Mouse (Mus musculus) cerebellum, postnatal 10 days (tissue): ENCODE data around the gene Kmt2b.

Source experiments
- DNase-seq, 2 experiments: peaks; one replicate each; pipeline ENCODE4 v3.0.0; 2021; ENCODE audit warnings: mixed read lengths in 2 of 2

The Kmt2b gene

DNA sequence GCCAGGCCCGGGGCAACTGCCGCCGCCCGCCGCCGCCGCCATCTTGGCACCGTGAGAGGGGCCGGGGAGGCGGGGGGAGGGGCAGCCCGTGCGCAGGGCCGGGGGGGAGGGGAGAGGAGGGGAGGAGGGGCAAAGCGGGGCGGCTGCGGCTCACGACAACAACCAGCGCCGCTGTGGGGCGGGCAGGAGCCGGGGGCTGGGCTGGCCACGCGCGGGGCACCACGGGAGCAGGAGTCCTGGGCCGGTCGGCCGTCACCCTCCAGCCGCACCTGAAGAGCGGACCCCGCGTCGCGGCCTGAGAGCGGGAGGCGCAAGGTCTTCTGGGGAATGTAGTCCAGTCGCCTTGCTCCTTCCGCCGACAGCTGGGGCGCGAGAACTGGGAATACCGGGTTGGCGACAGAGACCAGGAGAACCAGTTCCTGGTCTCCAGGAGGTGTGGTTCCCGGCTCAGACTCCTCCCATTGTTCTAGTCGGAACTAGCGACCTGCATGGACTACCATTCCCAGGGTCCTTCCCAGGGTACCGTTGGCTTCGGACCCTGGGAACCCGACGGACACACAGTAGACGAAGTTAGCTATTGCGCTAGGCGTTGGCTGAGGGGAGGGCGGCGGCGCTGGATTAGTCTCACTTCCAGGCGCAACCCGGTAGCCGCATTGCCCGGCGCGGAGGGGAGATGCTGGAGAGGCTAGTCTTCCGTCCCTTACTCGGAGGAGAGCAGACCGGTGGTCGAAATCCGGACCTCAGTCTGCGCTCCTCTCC lies at the start of gene Kmt2b:
Kmt2b (minus strand) TSS at position 51 of the 759 bp plus-strand sequence.
- DNase-seq, result peak; percentile 95 to 98

DNA sequence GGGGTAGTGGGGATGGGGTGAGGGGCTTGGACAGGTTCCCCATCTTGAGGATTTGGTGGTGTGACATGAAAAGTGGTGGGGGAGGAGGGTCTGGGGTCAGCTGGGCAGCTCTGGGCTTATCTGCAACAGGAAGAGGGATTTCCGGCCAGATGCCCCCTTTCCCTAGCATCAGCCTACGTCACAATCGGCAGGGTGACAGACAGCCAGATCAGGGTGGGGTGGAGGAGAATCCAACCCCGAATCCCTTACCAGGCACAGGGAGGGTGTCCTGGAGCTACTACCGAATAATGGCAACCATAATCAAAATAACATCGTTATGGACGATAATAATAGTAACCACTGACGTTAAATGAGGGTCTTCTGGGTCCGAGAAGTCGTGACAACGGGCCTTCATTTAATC lies 47.9 kb upstream of the Kmt2b start:
- DNase-seq, result no peak

DNA sequence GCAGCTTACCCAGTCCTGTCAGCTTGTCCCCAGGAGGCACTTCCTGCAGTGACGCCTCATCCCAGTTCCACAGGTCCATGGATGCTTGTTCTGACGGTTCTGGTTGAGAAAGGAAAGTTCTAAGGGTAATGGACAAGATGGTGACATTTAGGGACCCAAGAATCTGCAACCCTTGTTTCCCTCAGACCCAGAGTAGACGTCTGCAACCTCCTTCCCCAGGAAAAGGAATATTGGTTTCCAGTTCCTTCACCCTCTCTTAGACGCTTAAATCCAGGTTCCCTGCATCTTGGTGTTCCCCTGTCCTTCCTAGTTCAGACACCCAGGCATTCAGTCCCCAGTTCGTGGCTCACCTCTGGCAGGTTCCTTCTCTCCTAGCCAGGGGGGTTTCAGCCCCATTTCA lies 47.2 kb upstream of the Kmt2b start, which contains the start of gene Etv2:
Etv2 (minus strand) TSS at position 101 of the 400 bp plus-strand sequence.
- no peak for DNase-seq

GRCm38 (mm10) chr7:30634621-30635020 lies 46.1 kb upstream of the Kmt2b start:
- DNase-seq, result peak; percentile 76 to 82

GRCm38 (mm10) chr7:30633762-30634412 lies 45.4 kb upstream of the Kmt2b start:
- no peak for DNase-seq

DNA sequence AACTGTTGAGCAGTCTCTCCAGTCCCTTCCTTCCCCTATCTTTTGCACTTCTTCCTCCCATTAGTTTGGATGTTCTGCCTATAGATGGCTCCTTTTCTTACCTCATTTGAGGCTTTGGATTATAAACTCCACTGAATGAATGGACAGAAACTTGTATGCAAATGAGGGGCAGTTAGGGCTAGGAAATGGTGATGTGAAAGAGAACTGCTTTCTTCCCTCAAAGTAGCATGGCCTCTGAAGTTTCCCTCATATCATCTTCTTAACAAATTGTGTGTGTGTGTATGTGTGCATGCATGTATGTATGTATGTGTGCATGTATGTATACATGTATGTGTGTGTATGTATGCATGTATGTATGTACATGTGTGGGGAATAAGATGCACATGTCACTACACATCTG lies 40.5 kb upstream of the Kmt2b start:
- no peak for DNase-seq

DNA sequence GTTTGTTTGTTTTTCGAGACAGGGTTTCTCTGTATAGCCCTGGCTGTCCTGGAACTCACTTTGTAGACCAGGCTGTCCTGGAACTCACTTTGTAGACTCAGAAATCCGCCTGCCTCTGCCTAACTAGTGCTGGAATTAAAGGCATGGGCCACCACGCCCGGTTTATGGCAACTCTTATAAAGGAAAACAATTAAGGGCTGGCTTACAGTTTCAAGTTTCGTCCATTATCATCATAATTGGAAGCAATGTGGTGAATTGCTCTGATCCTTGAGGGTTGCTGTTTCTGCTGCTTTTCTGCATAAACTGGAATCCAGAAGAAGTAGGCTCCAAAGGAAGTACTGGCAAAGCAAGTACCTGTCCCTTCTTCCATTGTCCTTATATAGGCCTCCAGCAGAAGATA lies 38.1 kb upstream of the Kmt2b start:
- DNase-seq, result no peak

GRCm38 (mm10) chr7:30625530-30626384 lies 37.2 kb upstream of the Kmt2b start, which contains the start of gene Cox6b1:
Cox6b1 (minus strand) TSS chr7:30626151.
- DNase-seq, result peak; percentile 92

- DNase-seq, result peak; percentile 55 to 66
Observed at GRCm38 (mm10) chr7:30619202-30619601, 30.7 kb upstream of the Kmt2b start.

- no peak for DNase-seq
Observed at GRCm38 (mm10) chr7:30618658-30619057, 30.1 kb upstream of the Kmt2b start.

- no peak for DNase-seq
Observed at GRCm38 (mm10) chr7:30615049-30615760, 26.7 kb upstream of the Kmt2b start.

- no peak for DNase-seq
Observed at GRCm38 (mm10) chr7:30614454-30614853, 25.9 kb upstream of the Kmt2b start.

DNA sequence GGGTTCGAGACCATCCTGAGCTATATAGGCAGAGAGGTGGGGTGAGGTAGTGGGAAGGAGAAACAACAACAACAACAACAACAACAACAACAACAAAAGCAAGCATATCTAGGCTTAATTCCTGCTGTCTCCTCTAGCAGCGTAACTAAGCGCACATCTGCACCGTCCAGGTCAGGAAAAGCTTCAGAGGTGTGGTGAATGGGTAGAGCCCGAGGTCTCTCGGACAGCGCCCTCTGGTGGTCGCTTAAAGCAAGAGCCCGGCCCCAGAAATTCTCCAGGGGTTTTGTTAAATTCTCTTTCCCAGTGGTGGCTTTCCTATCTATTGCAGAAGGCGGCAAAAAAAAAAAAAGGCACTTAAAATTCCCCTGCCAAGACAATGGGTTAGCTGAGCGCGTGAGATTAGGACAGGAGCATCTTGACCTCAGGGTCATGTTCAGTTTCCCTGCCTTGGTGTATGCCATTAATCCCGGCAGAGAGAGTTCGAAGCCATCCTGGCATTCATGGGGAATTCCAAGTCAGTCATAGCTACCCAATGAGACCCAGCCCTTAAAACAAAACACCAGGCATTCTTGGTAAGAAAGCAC lies 25.1 kb upstream of the Kmt2b start:
- DNase-seq, result peak; percentile 76 to 86

DNA sequence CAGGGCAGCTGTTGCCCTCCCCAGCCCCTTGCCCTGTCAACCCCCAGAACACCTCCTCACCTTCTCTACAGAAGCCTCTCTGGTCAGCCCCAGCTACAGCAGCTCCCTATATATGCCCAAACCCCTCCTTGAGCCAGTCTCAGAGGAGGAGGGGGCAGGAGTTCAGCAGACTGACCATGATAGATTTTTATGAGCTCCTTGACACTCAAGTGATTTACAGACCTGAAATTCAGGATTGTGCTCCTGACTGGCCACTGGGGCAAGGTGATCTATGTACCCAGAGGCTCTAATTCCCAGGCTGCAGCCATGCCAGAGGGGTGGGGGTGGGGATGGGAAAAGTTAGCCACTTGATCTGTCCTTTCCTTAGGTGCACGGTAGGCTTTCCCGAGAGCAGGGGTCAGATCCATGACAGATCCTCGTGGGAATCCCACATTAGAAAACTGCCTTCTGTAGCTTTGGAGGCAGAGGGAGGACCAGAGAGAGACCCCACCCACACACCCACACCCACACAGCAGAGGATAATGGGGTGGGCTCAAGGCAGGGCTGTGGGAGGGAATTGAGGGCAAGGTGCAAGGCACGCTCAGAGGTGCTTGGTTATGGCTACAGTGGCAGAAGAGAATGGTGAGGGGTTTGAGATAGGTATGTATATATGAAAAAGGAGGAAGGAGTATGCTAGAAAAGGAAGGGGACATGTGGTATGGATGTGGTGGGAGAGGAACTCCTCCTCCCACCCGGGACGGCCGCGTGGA lies 24.3 kb upstream of the Kmt2b start, which contains the start of gene Upk1a:
Upk1a (minus strand) TSS at position 194 of the 749 bp plus-strand sequence.
- DNase-seq, result no peak

DNA sequence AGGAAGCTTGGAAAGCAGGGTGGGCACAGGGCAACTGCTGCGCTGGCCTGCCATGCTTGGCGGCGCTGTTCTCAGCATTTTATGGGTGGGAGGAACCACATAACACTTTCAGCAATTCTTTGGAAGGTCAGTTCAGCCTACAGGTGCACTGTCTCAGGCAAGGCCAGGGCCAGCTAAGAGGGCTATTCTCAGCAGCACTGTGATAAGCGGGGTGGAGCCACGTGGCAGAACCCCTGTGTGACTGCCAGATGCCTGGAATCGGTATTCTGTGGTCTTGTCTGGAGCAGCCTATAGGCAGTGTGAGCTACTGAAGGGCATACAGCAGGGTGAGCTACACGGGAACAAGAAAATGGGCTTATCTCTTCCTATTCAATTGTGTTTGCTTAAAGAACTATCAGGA lies 21.5 kb upstream of the Kmt2b start:
- no peak for DNase-seq

DNA sequence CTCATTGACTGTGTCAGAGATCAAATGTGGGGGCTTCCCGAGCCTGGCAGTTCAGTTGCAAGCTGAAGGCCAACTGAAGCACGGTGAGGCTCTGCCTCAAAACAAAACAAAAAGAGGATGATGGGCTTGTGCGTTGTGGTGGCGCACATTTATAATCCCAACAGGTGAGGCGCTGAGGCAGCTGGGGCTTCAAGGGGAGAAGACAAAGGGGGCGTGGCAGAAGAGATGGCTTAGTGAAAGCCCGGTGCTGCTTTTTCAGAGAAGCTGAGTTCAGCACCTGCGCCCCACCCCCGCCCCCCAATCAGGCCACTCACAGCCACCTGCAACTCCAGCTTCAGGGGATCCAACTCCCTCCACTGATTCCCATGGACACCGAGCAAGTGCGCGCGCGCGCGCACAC lies 19.9 kb upstream of the Kmt2b start:
- no peak for DNase-seq

DNA sequence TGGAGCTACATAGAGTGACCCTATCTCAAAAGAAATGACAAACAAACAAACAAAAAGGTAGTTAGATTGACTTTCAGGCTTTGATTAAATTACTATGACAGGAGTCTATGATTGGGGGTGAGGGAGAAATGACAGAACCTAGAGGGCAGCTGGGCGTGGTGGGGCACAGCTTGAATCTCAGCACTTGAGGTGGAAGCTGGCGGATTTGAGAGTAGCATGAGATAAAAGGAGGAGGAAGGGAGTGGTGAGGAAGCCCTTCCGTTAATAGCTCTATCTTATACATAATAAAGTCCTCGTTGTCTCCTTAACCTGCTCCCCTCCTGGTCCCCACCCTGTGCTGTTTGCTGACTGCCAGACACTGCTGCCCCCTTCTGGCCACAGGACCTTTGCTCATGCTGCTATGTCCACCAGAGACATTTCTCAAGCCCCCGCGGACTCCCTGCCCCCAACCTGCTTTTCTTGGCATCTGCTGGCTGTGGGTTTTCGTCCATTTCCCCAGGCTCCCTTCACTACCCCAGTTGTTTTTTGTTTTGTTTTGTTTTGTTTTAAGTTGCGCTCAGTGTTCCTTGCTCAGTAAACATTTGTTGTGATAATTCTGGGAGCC lies 19.3 kb upstream of the Kmt2b start:
- peak; percentile 82 to 85 for DNase-seq

- no peak for DNase-seq
Observed at GRCm38 (mm10) chr7:30604944-30605343, 16.4 kb upstream of the Kmt2b start.

GRCm38 (mm10) chr7:30604424-30604823 lies 15.9 kb upstream of the Kmt2b start:
- DNase-seq, result no peak

- no peak for DNase-seq
Observed at GRCm38 (mm10) chr7:30602583-30602982, 14.1 kb upstream of the Kmt2b start.

DNA sequence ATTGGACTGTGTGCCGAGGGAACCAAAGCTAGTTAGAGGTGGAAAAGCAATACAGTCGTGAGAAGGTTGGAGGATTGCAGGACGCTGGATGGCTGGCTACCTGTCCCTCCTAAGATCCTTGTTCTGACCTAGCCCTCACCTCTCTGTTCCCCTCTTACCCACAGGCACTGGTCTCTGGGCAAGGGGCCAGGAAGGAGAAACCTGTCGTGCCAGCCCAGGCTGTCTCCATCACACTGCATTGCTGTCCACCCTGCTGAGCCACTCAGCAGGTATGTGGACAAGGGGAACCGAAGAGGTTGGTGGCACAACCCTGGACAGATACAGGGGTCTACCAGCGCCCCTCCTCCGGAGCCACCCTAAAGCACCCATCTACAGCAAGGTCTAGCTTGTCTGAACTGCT lies 12.1 kb upstream of the Kmt2b start:
- peak; percentile 49 to 55 for DNase-seq
